Mouse (Mus musculus) gastrocnemius, postnatal 4 days (tissue): ENCODE data around the gene Klrb1c. TPM values are rescaled to one million over a fixed set of nuclear protein-coding genes. Genes with fewer than 3 reads are reported as not detected.
A peak's percentile ranks its signal among the peaks of the same experiment; 100 is the strongest.
"Not testable (repeated sequence)": the region's sequence is repeated elsewhere in the genome, so short reads cannot be mapped to it uniquely, and the experiment has no call there.

Experiments
- DNase-seq, 2 experiments: peaks; one replicate each; pipeline ENCODE4 v3.0.0; 2021 to 2022; ENCODE audit warnings: low spot score in 2 of 2, mixed read lengths in 2 of 2
- long read RNA-seq, 2 experiments: library from polyadenylated mRNA; stranded (forward); transcript quantifications; one replicate each; pipeline ENCODE4 v2.0.0; 2021
- total RNA-seq, 2 experiments: library from RNA; stranded (reverse); gene quantifications; 2 replicates each; pipeline ENCODE4 v1.2.3; 2021

Gene Klrb1c
- under 1 TPM; 0.15 to 0.16 TPM for total RNA-seq
- long read RNA-seq, experiment 1, partial matches to known transcripts: 0 of 1 reads
- long read RNA-seq, experiment 1, other reads (novel, unspliced or antisense): 0 of 1 reads
- long read RNA-seq, experiment 2: 0 reads

GRCm38 (mm10) chr6:128789115-128789514 lies at the start of gene Klrb1c:
Gene Klrb1c, minus strand, starts transcription at chr6:128789215.
- no peak for DNase-seq

GRCm38 (mm10) chr6:128837454-128838341 lies 48.7 kb upstream of the Klrb1c start:
- DNase-seq: no peak

GRCm38 (mm10) chr6:128836955-128837334 lies 47.9 kb upstream of the Klrb1c start:
- DNase-seq: no peak

GRCm38 (mm10) chr6:128836191-128836954 lies 47.4 kb upstream of the Klrb1c start:
- no peak for DNase-seq

GRCm38 (mm10) chr6:128835571-128835970 lies 46.6 kb upstream of the Klrb1c start:
- DNase-seq: no peak

GRCm38 (mm10) chr6:128833046-128833445 lies 44.0 kb upstream of the Klrb1c start:
- DNase-seq: no peak

GRCm38 (mm10) chr6:128829837-128830236 lies 40.8 kb upstream of the Klrb1c start:
- DNase-seq: no peak

- no peak for DNase-seq
Observed at GRCm38 (mm10) chr6:128826781-128827180, 37.8 kb upstream of the Klrb1c start.

- no peak for DNase-seq
Observed at GRCm38 (mm10) chr6:128826132-128826531, 37.1 kb upstream of the Klrb1c start, which contains the start of the genes Gm44511 and Klrb1b. Gene Gm44511, minus strand, starts transcription at chr6:128826315. Gene Klrb1b, minus strand, starts transcription at chr6:128826331.

- DNase-seq: no peak
Observed at GRCm38 (mm10) chr6:128818083-128818802, 29.2 kb upstream of the Klrb1c start.

- no peak for DNase-seq
Observed at GRCm38 (mm10) chr6:128808532-128808931, 19.5 kb upstream of the Klrb1c start.

- no peak for DNase-seq
Observed at GRCm38 (mm10) chr6:128807021-128807420, 18.0 kb upstream of the Klrb1c start.

GRCm38 (mm10) chr6:128804823-128805640 lies 16.0 kb upstream of the Klrb1c start:
- peak in 1 of 2 experiments; percentile 60 for DNase-seq

- peak; percentile 86 to 92 for DNase-seq
Observed at GRCm38 (mm10) chr6:128802999-128803857, 14.2 kb upstream of the Klrb1c start.

- DNase-seq: no peak
Observed at GRCm38 (mm10) chr6:128802557-128802956, 13.5 kb upstream of the Klrb1c start.

- not testable (repeated sequence) for DNase-seq
Observed at GRCm38 (mm10) chr6:128800696-128801095, 11.7 kb upstream of the Klrb1c start.

- no peak for DNase-seq
Observed at GRCm38 (mm10) chr6:128799896-128800270, 10.9 kb upstream of the Klrb1c start.

- DNase-seq: peak; percentile 68 to 73
Observed at GRCm38 (mm10) chr6:128799144-128799895, 10.3 kb upstream of the Klrb1c start.

- peak; percentile 53 to 65 for DNase-seq
Observed at GRCm38 (mm10) chr6:128798772-128799143, 9.7 kb upstream of the Klrb1c start.
